Mouse (Mus musculus) liver, adult 2 months (tissue): ENCODE results near the gene Slc5a5.
"Not testable (repeated sequence)": the region's sequence is repeated elsewhere in the genome, so short reads cannot be mapped to it uniquely, and the experiment has no call there.

Source experiments
- CTCF ChIP-seq: fragments of 200-500 bp; IDR thresholded peaks from 2 replicates; pipeline ENCODE4 v1.5.1; 2011; ENCODE audit warnings: low read depth, low read length, control low read depth
- POLR2A ChIP-seq: fragments of 200-500 bp; IDR thresholded peaks from 2 replicates; pipeline ENCODE4 v1.6.1; 2011; ENCODE audit warnings: low read length, control low read depth; ENCODE audit not compliant: insufficient read depth; ENCODE audit errors: extremely low read depth

GRCm38 (mm10) chr8:70895571-70896259 lies 3.2 kb upstream of the Slc5a5 start:
- TF ChIP-seq CTCF, POLR2A: not testable (repeated sequence)
